Mouse (Mus musculus) MEL (cell line): Measurements from ENCODE around the gene Mier3. TPM values are rescaled to one million over a fixed set of nuclear protein-coding genes. Genes with fewer than 3 reads are reported as not detected.

ENCODE experiments used
- DNase-seq: peaks from one replicate; pipeline ENCODE4 v3.0.0; 2011; ENCODE audit warnings: low read depth, low spot score
- H3K27ac ChIP-seq: 2 replicates; pipeline ENCODE4 v1.5.1; 2012; ENCODE audit warnings: low read depth, mild to moderate bottlenecking, control low read depth, low read length, moderate library complexity; ENCODE audit not compliant: control insufficient read depth
- H3K27me3 ChIP-seq, 2 experiments: fragments of 150-350 bp in 1 of 2; sonication (generic) in 1 of 2; 2 replicates each; pipeline ENCODE4 v1.6.1; 2012; ENCODE audit warnings: low read length in 2 of 2, mild to moderate bottlenecking in 2 of 2, improper control_type of control experiment in 1 of 2, moderate library complexity in 1 of 2; ENCODE audit not compliant: insufficient read depth in 2 of 2, control insufficient read depth in 1 of 2
- H3K36me3 ChIP-seq, 2 experiments: 2 replicates each; pipeline ENCODE4 v1.6.1; 2012 to 2014; ENCODE audit warnings: low read length in 2 of 2, improper control_type of control experiment in 1 of 2, inconsistent platforms in 1 of 2, mild to moderate bottlenecking in 1 of 2; ENCODE audit not compliant: insufficient read depth in 2 of 2, control insufficient read depth in 1 of 2
- H3K4me1 ChIP-seq, 2 experiments: fragments of 150-350 bp in 1 of 2; sonication (generic) in 1 of 2; 2 replicates each; pipeline ENCODE4 v1.6.1; 2012; ENCODE audit warnings: low read length in 2 of 2, improper control_type of control experiment in 1 of 2, mild to moderate bottlenecking in 1 of 2; ENCODE audit not compliant: insufficient read depth in 2 of 2, control insufficient read depth in 1 of 2
- H3K4me3 ChIP-seq, 2 experiments: fragments of 150-350 bp in 1 of 2; sonication (generic) in 1 of 2; 2 replicates each; pipeline ENCODE4 v1.5.1; 2012; ENCODE audit warnings: low read depth in 2 of 2, low read length in 2 of 2, mild to moderate bottlenecking in 2 of 2, moderate library complexity in 2 of 2, control low read depth in 1 of 2, improper control_type of control experiment in 1 of 2; ENCODE audit not compliant: control insufficient read depth in 1 of 2, insufficient read depth in 1 of 2
- H3K79me2 ChIP-seq: 2 replicates; pipeline ENCODE4 v1.6.1; 2012; ENCODE audit warnings: mild to moderate bottlenecking, low read length, moderate library complexity; ENCODE audit not compliant: control insufficient read depth, poor library complexity, insufficient read depth
- H3K9ac ChIP-seq: 2 replicates; pipeline ENCODE4 v1.6.1; 2012; ENCODE audit warnings: low read depth, mild to moderate bottlenecking, control low read depth, low read length, moderate library complexity; ENCODE audit not compliant: control insufficient read depth, poor library complexity, severe bottlenecking
- H3K9me3 ChIP-seq: fragments of 150-350 bp; sonication (generic); replicated peaks from 2 replicates; pipeline ENCODE4 v1.6.1; 2012; ENCODE audit warnings: mild to moderate bottlenecking, low read length, improper control_type of control experiment, moderate library complexity; ENCODE audit not compliant: insufficient read depth
- BHLHE40 ChIP-seq: IDR thresholded peaks from 2 replicates; pipeline ENCODE4 v1.6.1; 2012; ENCODE audit warnings: low read depth, mild to moderate bottlenecking, inconsistent platforms, low read length, improper control_type of control experiment, borderline replicate concordance
- E2F4 ChIP-seq: IDR thresholded peaks from 2 replicates; pipeline ENCODE4 v1.6.1; 2011; ENCODE audit warnings: low read depth, low read length, improper control_type of control experiment, borderline replicate concordance
- EP300 ChIP-seq, 2 experiments: IDR thresholded peaks; 2 replicates each; pipeline ENCODE4 v1.6.1; 2011; ENCODE audit warnings: improper control_type of control experiment in 2 of 2, low read length in 2 of 2, low read depth in 1 of 2, mild to moderate bottlenecking in 1 of 2
- ETS1 ChIP-seq: IDR thresholded peaks from 2 replicates; pipeline ENCODE4 v1.6.1; 2012; ENCODE audit warnings: low read depth, mild to moderate bottlenecking, inconsistent platforms, low read length, improper control_type of control experiment, moderate library complexity
- GATA1 ChIP-seq: IDR thresholded peaks from 2 replicates; pipeline ENCODE4 v1.6.1; 2011; ENCODE audit warnings: low read depth, low read length, improper control_type of control experiment
- HCFC1 ChIP-seq: IDR thresholded peaks from 2 replicates; pipeline ENCODE4 v1.6.1; 2012; ENCODE audit warnings: low read depth, mild to moderate bottlenecking, inconsistent platforms, low read length, improper control_type of control experiment, moderate library complexity
- JUND ChIP-seq: IDR thresholded peaks from 2 replicates; pipeline ENCODE4 v1.6.1; 2011; ENCODE audit warnings: low read depth, mild to moderate bottlenecking, improper control_type of control experiment, low read length
- KAT2A ChIP-seq: conservative IDR thresholded peaks from 2 replicates; pipeline ENCODE4 v1.6.1; 2012; ENCODE audit warnings: low read depth, low read length, improper control_type of control experiment, inconsistent platforms
- MAFK ChIP-seq: IDR thresholded peaks from 2 replicates; pipeline ENCODE4 v1.6.1; 2011; ENCODE audit warnings: low read depth, mild to moderate bottlenecking, low read length, improper control_type of control experiment, borderline replicate concordance
- MAZ ChIP-seq: IDR thresholded peaks from 2 replicates; pipeline ENCODE4 v1.6.1; 2012; ENCODE audit warnings: low read depth, mild to moderate bottlenecking, inconsistent platforms, low read length, improper control_type of control experiment
- MEF2A ChIP-seq: IDR thresholded peaks from 2 replicates; pipeline ENCODE4 v1.6.1; 2014; ENCODE audit warnings: low read depth, mild to moderate bottlenecking, inconsistent platforms, low read length, improper control_type of control experiment; ENCODE audit not compliant: poor library complexity, insufficient replicate concordance, severe bottlenecking; ENCODE audit errors: extremely low read depth
- MXI1 ChIP-seq: IDR thresholded peaks from 2 replicates; pipeline ENCODE4 v1.6.1; 2011; ENCODE audit warnings: mild to moderate bottlenecking, low read depth, low read length, improper control_type of control experiment
- MYB ChIP-seq: IDR thresholded peaks from 2 replicates; pipeline ENCODE4 v1.6.1; 2011; ENCODE audit warnings: mild to moderate bottlenecking, low read depth, low read length, improper control_type of control experiment
- MYC ChIP-seq: IDR thresholded peaks from 2 replicates; pipeline ENCODE4 v1.6.1; 2011; ENCODE audit warnings: low read depth, mild to moderate bottlenecking, low read length, improper control_type of control experiment, moderate library complexity
- POLR2A ChIP-seq, 2 experiments: IDR thresholded peaks; 2 replicates each; pipeline ENCODE4 v1.6.1; 2011 to 2012; ENCODE audit warnings: low read length in 2 of 2, mild to moderate bottlenecking in 2 of 2, control low read depth in 1 of 2, improper control_type of control experiment in 1 of 2, low read depth in 1 of 2, moderate library complexity in 1 of 2; ENCODE audit not compliant: control insufficient read depth in 1 of 2, insufficient read depth in 1 of 2, poor library complexity in 1 of 2
- RAD21 ChIP-seq: IDR thresholded peaks from 2 replicates; pipeline ENCODE4 v1.6.1; 2011; ENCODE audit warnings: mild to moderate bottlenecking, low read depth, low read length, improper control_type of control experiment
- RCOR1 ChIP-seq: IDR thresholded peaks from 2 replicates; pipeline ENCODE4 v1.6.1; 2012; ENCODE audit warnings: low read depth, mild to moderate bottlenecking, inconsistent platforms, low read length, improper control_type of control experiment
- SIN3A ChIP-seq: IDR thresholded peaks from 2 replicates; pipeline ENCODE4 v1.6.1; 2012; ENCODE audit warnings: low read length, improper control_type of control experiment, inconsistent platforms
- TAL1 ChIP-seq: IDR thresholded peaks from 2 replicates; pipeline ENCODE4 v1.6.1; 2012; ENCODE audit warnings: mild to moderate bottlenecking, inconsistent platforms, low read length, moderate library complexity, mixed read lengths
- TCF12 ChIP-seq: IDR thresholded peaks from 2 replicates; pipeline ENCODE4 v1.6.1; 2014; ENCODE audit warnings: low read depth, mild to moderate bottlenecking, inconsistent platforms, low read length, improper control_type of control experiment, moderate library complexity
- USF1 ChIP-seq: IDR thresholded peaks from 2 replicates; pipeline ENCODE4 v1.6.1; 2014; ENCODE audit warnings: low read depth, mild to moderate bottlenecking, inconsistent platforms, low read length, improper control_type of control experiment, moderate library complexity
- USF2 ChIP-seq, 2 experiments: IDR thresholded peaks; 2 replicates each; pipeline ENCODE4 v1.6.1; 2011 to 2012; ENCODE audit warnings: improper control_type of control experiment in 2 of 2, low read length in 2 of 2, borderline replicate concordance in 1 of 2, inconsistent platforms in 1 of 2, low read depth in 1 of 2, mild to moderate bottlenecking in 1 of 2; ENCODE audit not compliant: insufficient read depth in 1 of 2
- ZKSCAN1 ChIP-seq: IDR thresholded peaks from 2 replicates; pipeline ENCODE4 v1.6.1; 2012; ENCODE audit warnings: low read depth, mild to moderate bottlenecking, inconsistent platforms, low read length, improper control_type of control experiment, moderate library complexity
- ZMIZ1 ChIP-seq: IDR thresholded peaks from 2 replicates; pipeline ENCODE4 v1.6.1; 2012; ENCODE audit warnings: low read depth, mild to moderate bottlenecking, inconsistent platforms, low read length, improper control_type of control experiment, moderate library complexity
- ZNF384 ChIP-seq: IDR thresholded peaks from 2 replicates; pipeline ENCODE4 v1.6.1; 2012; ENCODE audit warnings: low read depth, mild to moderate bottlenecking, inconsistent platforms, low read length, improper control_type of control experiment
- polyA plus RNA-seq, 2 experiments: library from polyadenylated mRNA; stranded (reverse) in 1 of 2; unstranded in 1 of 2; fragments of >175 nt in 1 of 2; fragments of >200 nt in 1 of 2; gene quantifications; 2 replicates each; pipeline versions ENCODE4 v1.2.1 to v1.2.4; 2012; ENCODE audit warnings: low replicate concordance in 2 of 2, low read depth in 1 of 2; ENCODE audit not compliant: insufficient read length in 2 of 2, insufficient read depth in 1 of 2, missing spikeins in 1 of 2
- total RNA-seq: library from RNA; depleted of rRNA; stranded (reverse); fragments of 300-350 nt; gene quantifications from 2 replicates; pipeline ENCODE4 v1.2.3, GENCODE M21; 2012

Gene Mier3
- total and polyA plus RNA-seq, 3 experiments = 12.6 to 15.8 TPM; not detected in 1

GRCm38 (mm10) chr13:111640319-111640718, 40.5 kb upstream of the Mier3 start:
- DNase-seq = peak; percentile 68
- Histone ChIP-seq H3K4me3 (no peak overlapping the region), H3K36me3 (peaks cover 0 to 7% of the 10 kb centered on the region in 2 experiments; a peak in 2 of 4 replicates), H3K4me1 (peaks cover 0 to 5% of the 10 kb centered on the region in 2 experiments; a peak in 1 of 4 replicates), H3K9ac (no peak overlapping the region), H3K79me2 (no peaks in the 10 kb centered on the region), H3K27me3 (peaks cover 0 to 1% of the 10 kb centered on the region in 2 experiments; a peak in 3 of 4 replicates), H3K9me3 (no peaks in the 10 kb centered on the region), H3K27ac (no peak overlapping the region)
- TF ChIP-seq TAL1 (peak; percentile 41), BHLHE40 (peak; percentile 39; the same call in 1 of the 2 replicates), RCOR1 (peak; percentile 91), USF1 (no peak), ETS1 (peak; percentile 26; the same call in 1 of the 2 replicates), GATA1 (peak; percentile 60), MYB (peak; percentile 71), TCF12 (peak; percentile 55; the same call in 1 of the 2 replicates), JUND (no peak), ZNF384 (no peak), EP300 (IDR thresholded peaks at IDR 0.05; ENCODE audit: low read depth in 1 of 2, low read length in 2 of 2) (peak; percentile 78 to 86), RAD21 (no peak)

- Histone ChIP-seq H3K9ac (no peak overlapping the region), H3K27me3 (peaks cover 0 to 1% of the 10 kb centered on the region in 2 experiments; a peak in 3 of 4 replicates), H3K4me1 (peaks cover 0 to 5% of the 10 kb centered on the region in 2 experiments; a peak in 2 of 4 replicates), H3K27ac (no peak overlapping the region), H3K9me3 (no peaks in the 10 kb centered on the region), H3K4me3 (no peak overlapping the region), H3K79me2 (no peaks in the 10 kb centered on the region), H3K36me3 (peaks cover 0 to 7% of the 10 kb centered on the region in 2 experiments; a peak in 2 of 4 replicates)
- no peak for TF ChIP-seq E2F4
- no peak for TF ChIP-seq EP300 (IDR thresholded peaks at IDR 0.05; ENCODE audit: low read depth in 1 of 2, low read length in 2 of 2)
- no peak for TF ChIP-seq MAFK
- TF ChIP-seq TCF12 = no peak
- no peak for TF ChIP-seq USF2 (IDR thresholded peaks at IDR 0.05; ENCODE audit: borderline replicate concordance in 1 of 2, insufficient read depth in 1 of 2, low read depth in 1 of 2, low read length in 2 of 2)
- TF ChIP-seq MYC = no peak
- no peak for TF ChIP-seq SIN3A
- TF ChIP-seq MEF2A = no peak
- no peak for TF ChIP-seq ZNF384
- no peak for TF ChIP-seq MAZ
- no peak for TF ChIP-seq JUND
- TF ChIP-seq KAT2A = no peak
- no peak for TF ChIP-seq MXI1
- no peak for TF ChIP-seq ZKSCAN1
- TF ChIP-seq POLR2A (IDR thresholded peaks at IDR 0.05; ENCODE audit: control insufficient read depth in 1 of 2, insufficient read depth in 1 of 2, low read depth in 1 of 2, low read length in 2 of 2, poor library complexity in 1 of 2) = no peak
- no peak for TF ChIP-seq HCFC1
- no peak for TF ChIP-seq ZMIZ1
- TF ChIP-seq TAL1 = no peak
- no peak for DNase-seq
Observed at GRCm38 (mm10) chr13:111643636-111644035, 37.1 kb upstream of the Mier3 start.
